Mouse (Mus musculus): ENCODE results near the gene Rin2. TPM values are rescaled to one million over a fixed set of nuclear protein-coding genes. Genes with fewer than 3 reads are reported as not detected.

The Rin2 gene
- 10.8 and 12.3 TPM in 2 replicates for polyA plus RNA-seq (2012; rRNA removed)

DNA sequence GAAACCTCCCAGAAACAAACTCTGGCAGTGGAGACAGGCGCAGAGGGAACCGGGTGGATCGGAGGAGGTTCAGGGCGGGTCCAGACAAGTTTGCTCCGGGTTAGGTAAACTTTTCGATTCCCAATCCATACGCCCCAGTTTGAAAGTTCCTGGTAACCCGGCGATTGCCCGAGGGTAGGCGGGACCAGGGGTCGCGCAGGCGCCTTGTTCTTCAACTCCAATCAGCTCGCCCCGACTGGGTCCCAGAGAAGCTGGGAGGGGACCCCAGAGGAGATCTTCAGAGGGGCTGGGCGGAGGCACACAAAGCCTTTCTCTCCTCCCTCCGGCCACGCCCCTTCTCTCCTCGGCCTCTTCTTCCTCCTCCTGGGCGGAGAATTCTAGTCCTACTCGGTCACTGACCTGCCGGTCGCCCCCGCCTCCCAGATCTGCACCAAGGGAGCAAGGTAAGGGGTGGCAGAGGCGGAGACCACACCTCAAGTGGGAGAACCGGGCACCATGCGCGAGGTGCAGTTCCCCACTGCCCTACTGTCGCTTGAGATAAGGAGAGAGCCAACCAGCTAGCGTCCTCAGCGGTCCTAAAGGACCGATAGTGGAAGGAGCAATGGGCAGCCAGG, at the start of gene Rin2:
Gene Rin2, plus strand, starts transcription at position 74 of the 614 bp plus-strand sequence.
- WGBS: under 1% methylated on average over 33 of the region's 33 CpGs
- TF ChIP-seq POLR2A (IDR thresholded peaks at IDR 0.05; ENCODE audit: borderline replicate concordance, insufficient read depth, low read length) (no peak), CTCF (IDR thresholded peaks at IDR 0.05; ENCODE audit: borderline replicate concordance, insufficient read depth, low read depth, low read length) (no peak)
- H3K27ac ChIP-seq (ENCODE audit: insufficient read depth, low read length): no peak within 1 kb of the TSS
- peak within 1 kb of the TSS; percentile 64 for H3K4me3 ChIP-seq (replicated peaks; ENCODE audit: insufficient read depth, low read depth, low read length)
- H3K4me1 ChIP-seq (ENCODE audit: control insufficient read depth, insufficient read depth, low read length): no peaks in the 10 kb centered on the region; the same call in 1 of the 2 replicates
- no peaks in the 10 kb centered on the region; the same call in 1 of the 2 replicates for H3K27me3 ChIP-seq (ENCODE audit: control insufficient read depth, insufficient read depth, low read length)
- DNase-seq: peak; percentile 20 to 43

GRCm38 (mm10) chr2:145631123-145631798, 43.8 kb upstream of the Rin2 start:
- Histone ChIP-seq H3K4me3 (replicated peaks; ENCODE audit: insufficient read depth, low read depth, low read length) (no peak overlapping the region), H3K27me3 (ENCODE audit: control insufficient read depth, insufficient read depth, low read length) (no peaks in the 10 kb centered on the region), H3K27ac (ENCODE audit: insufficient read depth, low read length) (no peak overlapping the region), H3K4me1 (ENCODE audit: control insufficient read depth, insufficient read depth, low read length) (no peaks in the 10 kb centered on the region)
- WGBS: 87% methylated on average over 6 of the region's 6 CpGs
- no peak for DNase-seq
- no peak for TF ChIP-seq POLR2A (IDR thresholded peaks at IDR 0.05; ENCODE audit: borderline replicate concordance, insufficient read depth, low read length)
- TF ChIP-seq CTCF (IDR thresholded peaks at IDR 0.05; ENCODE audit: borderline replicate concordance, insufficient read depth, low read depth, low read length): no peak

DNA sequence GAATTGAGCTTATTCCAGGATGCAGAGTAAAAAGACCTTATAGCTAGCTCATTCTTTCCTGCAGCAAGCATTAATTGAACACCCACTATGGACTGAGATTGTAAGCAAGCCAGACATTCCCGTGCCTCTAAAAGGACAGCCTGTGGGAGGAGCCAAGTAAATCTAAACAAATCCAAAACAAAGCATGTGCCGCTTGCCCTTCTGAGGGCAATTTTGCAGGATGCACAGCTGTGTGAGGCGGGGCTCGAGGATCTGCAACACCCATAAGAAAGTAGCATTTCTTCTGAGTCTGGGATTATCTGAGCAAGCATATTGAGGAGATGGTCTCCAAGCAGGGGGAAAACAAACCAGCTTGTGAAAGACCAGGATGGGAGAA, 43.2 kb upstream of the Rin2 start:
- no peak overlapping the region for H3K4me3 ChIP-seq (replicated peaks; ENCODE audit: insufficient read depth, low read depth, low read length)
- WGBS: 52% methylated on average over 4 of the region's 4 CpGs
- TF ChIP-seq POLR2A (IDR thresholded peaks at IDR 0.05; ENCODE audit: borderline replicate concordance, insufficient read depth, low read length): no peak
- no peak for TF ChIP-seq CTCF (IDR thresholded peaks at IDR 0.05; ENCODE audit: borderline replicate concordance, insufficient read depth, low read depth, low read length)
- H3K27me3 ChIP-seq (ENCODE audit: control insufficient read depth, insufficient read depth, low read length): no peaks in the 10 kb centered on the region
- DNase-seq: no peak
- H3K27ac ChIP-seq (ENCODE audit: insufficient read depth, low read length): no peak overlapping the region
- H3K4me1 ChIP-seq (ENCODE audit: control insufficient read depth, insufficient read depth, low read length): no peaks in the 10 kb centered on the region

- Histone ChIP-seq H3K4me1 (ENCODE audit: control insufficient read depth, insufficient read depth, low read length) (no peaks in the 10 kb centered on the region), H3K27ac (ENCODE audit: insufficient read depth, low read length) (no peak overlapping the region), H3K4me3 (replicated peaks; ENCODE audit: insufficient read depth, low read depth, low read length) (no peak overlapping the region), H3K27me3 (ENCODE audit: control insufficient read depth, insufficient read depth, low read length) (no peaks in the 10 kb centered on the region)
- 65% methylated on average over 5 of the region's 5 CpGs for WGBS
- DNase-seq: no peak
- no peak for TF ChIP-seq POLR2A (IDR thresholded peaks at IDR 0.05; ENCODE audit: borderline replicate concordance, insufficient read depth, low read length)
- no peak for TF ChIP-seq CTCF (IDR thresholded peaks at IDR 0.05; ENCODE audit: borderline replicate concordance, insufficient read depth, low read depth, low read length)
Observed at GRCm38 (mm10) chr2:145633811-145634210, 41.2 kb upstream of the Rin2 start.

DNA sequence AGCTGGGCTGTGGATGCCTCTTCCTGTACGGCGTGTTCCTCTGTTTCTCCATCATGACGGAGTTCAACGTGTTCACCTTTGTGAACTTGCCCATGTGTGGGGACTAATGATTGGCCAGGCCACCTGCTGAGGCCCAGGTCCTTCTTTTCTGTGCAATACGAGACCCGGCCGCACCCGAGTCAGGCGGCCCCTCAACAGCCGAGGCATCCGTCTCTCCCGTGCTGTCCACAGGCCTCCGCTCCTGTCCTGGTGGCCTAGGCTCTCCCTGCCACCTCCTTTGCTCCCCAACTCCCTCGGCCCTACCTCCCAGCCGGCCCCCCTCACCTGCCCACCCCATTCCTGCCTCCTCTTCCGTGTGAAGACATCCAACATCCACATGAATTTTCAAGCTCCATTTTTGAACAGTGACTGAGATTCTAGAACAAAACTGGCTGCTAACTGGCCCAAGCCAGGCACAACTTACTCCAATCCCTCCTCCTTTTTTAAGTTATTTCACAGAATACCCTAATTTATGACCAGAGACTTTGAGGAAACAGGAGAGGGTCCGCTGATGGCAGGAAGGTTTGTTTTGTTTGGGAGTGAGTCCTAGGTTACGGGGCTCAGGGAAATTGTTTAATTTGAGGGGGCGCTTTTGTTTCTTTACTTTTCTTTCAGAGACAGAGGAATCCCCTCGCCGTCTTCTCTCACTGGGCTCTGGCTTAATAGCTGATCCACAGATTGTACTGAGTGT, 34.6 kb upstream of the Rin2 start:
- Histone ChIP-seq H3K4me3 (replicated peaks; ENCODE audit: insufficient read depth, low read depth, low read length) (no peak overlapping the region), H3K27me3 (ENCODE audit: control insufficient read depth, insufficient read depth, low read length) (no peaks in the 10 kb centered on the region), H3K4me1 (ENCODE audit: control insufficient read depth, insufficient read depth, low read length) (no peaks in the 10 kb centered on the region), H3K27ac (ENCODE audit: insufficient read depth, low read length) (no peak overlapping the region)
- DNase-seq: no peak
- WGBS: 86% methylated on average over 21 of the region's 21 CpGs
- TF ChIP-seq POLR2A (IDR thresholded peaks at IDR 0.05; ENCODE audit: borderline replicate concordance, insufficient read depth, low read length): no peak
- no peak for TF ChIP-seq CTCF (IDR thresholded peaks at IDR 0.05; ENCODE audit: borderline replicate concordance, insufficient read depth, low read depth, low read length)

DNA sequence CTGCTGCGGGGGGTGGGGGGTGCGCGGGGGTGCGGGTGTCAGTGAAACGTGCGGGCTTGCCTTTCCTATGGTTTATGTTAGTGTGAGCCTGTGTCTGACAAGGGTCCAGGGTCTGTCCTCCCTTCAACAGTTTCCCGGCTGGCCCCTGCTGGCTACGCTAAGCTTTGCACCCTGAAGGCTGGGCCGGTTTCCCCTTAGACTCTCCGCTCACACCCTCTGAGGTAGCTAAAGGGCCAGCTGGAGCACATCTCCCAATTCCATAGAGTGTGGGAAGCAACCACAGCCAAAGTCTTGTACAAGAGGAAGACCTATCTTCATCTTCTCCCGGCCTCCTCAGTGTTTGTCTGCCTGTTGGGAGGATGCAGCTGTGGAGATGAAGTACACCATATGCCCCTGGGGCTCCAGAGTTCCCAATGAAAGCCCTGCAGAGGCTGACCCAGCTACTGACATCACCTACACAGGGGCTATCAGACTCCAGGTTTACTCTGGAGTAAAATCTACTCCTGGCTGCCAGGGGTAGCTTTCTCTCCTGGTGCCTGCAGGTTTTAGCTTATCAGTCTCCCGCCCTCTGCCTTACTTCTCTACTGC, 19.5 kb upstream of the Rin2 start:
- Histone ChIP-seq H3K4me1 (ENCODE audit: control insufficient read depth, insufficient read depth, low read length) (no peaks in the 10 kb centered on the region), H3K27me3 (ENCODE audit: control insufficient read depth, insufficient read depth, low read length) (no peaks in the 10 kb centered on the region), H3K4me3 (replicated peaks; ENCODE audit: insufficient read depth, low read depth, low read length) (no peak overlapping the region), H3K27ac (ENCODE audit: insufficient read depth, low read length) (no peak overlapping the region)
- no peak for DNase-seq
- 41% methylated on average over 12 of the region's 12 CpGs for WGBS
- TF ChIP-seq POLR2A (IDR thresholded peaks at IDR 0.05; ENCODE audit: borderline replicate concordance, insufficient read depth, low read length): no peak
- TF ChIP-seq CTCF (IDR thresholded peaks at IDR 0.05; ENCODE audit: borderline replicate concordance, insufficient read depth, low read depth, low read length): no peak

GRCm38 (mm10) chr2:145656121-145656520, 18.9 kb upstream of the Rin2 start:
- Histone ChIP-seq H3K27ac (ENCODE audit: insufficient read depth, low read length) (no peak overlapping the region), H3K27me3 (ENCODE audit: control insufficient read depth, insufficient read depth, low read length) (no peaks in the 10 kb centered on the region), H3K4me1 (ENCODE audit: control insufficient read depth, insufficient read depth, low read length) (no peaks in the 10 kb centered on the region), H3K4me3 (replicated peaks; ENCODE audit: insufficient read depth, low read depth, low read length) (no peak overlapping the region)
- DNase-seq: no peak
- 37% methylated on average over 3 of the region's 3 CpGs for WGBS
- no peak for TF ChIP-seq POLR2A (IDR thresholded peaks at IDR 0.05; ENCODE audit: borderline replicate concordance, insufficient read depth, low read length)
- no peak for TF ChIP-seq CTCF (IDR thresholded peaks at IDR 0.05; ENCODE audit: borderline replicate concordance, insufficient read depth, low read depth, low read length)
